Mouse (Mus musculus) cerebellum, adult (tissue): ENCODE results near the gene Nedd4.
A peak's percentile ranks its signal among the peaks of the same experiment; 100 is the strongest.

ENCODE experiments used
- ATAC-seq: cut with Nextera tagmentation; 2 replicates; pipeline ENCODE4 v1.9.2; 2017; ENCODE audit warnings: mild to moderate bottlenecking, moderate library complexity, mixed read lengths; ENCODE audit not compliant: insufficient number of reproducible peaks, low FRiP score, low TSS enrichment

Nedd4 gene

DNA sequence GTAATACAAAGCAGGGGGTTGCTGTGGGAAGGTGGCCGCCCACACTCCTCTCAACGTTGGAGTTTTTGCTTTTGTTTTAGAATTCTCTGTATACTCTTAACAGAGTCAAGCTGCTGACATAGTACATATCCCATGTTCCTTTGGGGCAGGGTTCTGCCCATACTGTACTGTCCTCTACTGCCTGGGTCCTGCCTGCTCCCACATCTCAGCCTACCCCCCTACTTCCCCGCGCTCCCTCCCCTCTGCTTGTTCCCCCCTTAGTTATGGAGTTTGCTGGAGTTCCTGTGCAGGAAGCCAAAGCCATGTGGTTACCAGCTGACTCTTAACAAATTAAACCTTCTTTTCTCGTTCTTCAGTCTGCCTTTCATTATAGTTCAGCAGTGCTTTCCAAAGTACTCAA, 47.9 kb downstream of the Nedd4 start:
- ATAC-seq = no peak

GRCm38 (mm10) chr9:72714945-72715344, 52.8 kb downstream of the Nedd4 start:
- no peak for ATAC-seq

- no peak for ATAC-seq
These were observed 54.1 kb downstream of the Nedd4 start for GRCm38 (mm10) chr9:72716200-72716599.

DNA sequence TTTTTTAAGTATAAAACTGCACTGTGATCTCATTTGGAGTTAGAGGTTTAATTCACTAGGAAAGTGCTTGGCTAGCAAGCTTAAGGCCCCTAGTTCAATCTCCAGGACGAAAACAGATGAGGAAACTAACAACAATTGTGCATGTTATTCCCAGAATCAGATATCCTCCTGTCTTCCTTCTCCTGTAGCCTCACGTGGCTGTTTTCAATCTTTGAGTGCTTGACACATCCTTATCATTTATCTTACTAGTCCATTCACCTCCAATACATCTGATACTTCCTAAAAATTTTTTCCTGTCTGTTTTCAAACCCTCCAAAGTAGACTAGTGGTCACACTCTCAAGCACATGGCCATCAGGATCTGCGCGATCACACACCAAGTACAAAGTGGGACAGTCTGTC, 57.0 kb downstream of the Nedd4 start:
- no peak for ATAC-seq

GRCm38 (mm10) chr9:72721221-72721620, 59.1 kb downstream of the Nedd4 start:
- ATAC-seq = no peak

- no peak for ATAC-seq
These were observed 60.5 kb downstream of the Nedd4 start for GRCm38 (mm10) chr9:72722622-72723021.

- no peak for ATAC-seq
These were observed 62.5 kb downstream of the Nedd4 start for GRCm38 (mm10) chr9:72724491-72725221.

DNA sequence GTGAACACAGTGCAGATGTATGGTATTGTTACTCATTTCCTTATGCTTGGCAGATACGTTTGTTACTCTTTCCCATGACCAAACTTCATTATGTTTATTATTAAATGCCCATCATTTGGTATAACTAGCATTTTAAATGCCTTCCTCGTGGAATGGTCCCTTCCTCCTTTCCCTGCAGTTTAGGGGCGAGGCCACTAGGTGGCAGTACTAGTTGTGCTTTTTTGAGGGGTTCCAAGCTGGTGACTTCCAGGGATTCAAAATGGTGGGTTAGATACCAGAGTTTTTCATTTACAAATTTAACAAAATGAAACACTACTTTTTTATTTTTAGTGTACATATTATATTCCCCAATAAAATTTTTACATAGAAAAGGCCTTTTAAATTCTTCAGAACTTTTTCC, 71.8 kb downstream of the Nedd4 start:
- ATAC-seq = no peak

GRCm38 (mm10) chr9:72735822-72736410, 73.8 kb downstream of the Nedd4 start:
- no peak for ATAC-seq

DNA sequence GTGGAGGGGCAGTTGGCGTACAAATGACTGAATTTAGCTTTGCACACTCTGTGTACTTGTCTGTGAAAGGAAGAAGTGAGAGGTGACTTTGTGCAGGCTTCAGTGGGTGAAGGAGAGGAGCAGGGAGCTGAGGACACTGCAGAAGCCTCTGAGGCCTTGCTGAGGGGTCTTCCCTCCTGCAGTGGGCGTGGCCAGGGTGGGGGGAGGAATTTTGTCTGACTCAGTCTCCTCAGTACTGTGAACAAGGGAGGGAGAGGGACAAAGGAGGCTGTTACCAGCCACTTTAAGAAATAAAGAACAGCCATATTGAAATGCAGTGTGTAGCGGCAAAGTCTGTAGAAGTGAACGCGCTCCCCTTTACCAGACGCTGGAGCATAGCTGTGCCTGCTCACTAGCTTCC, 79.1 kb downstream of the Nedd4 start:
- no peak for ATAC-seq

- no peak for ATAC-seq
These were observed 84.1 kb downstream of the Nedd4 start for GRCm38 (mm10) chr9:72746278-72746677.

- ATAC-seq = no peak
These were observed 88.1 kb downstream of the Nedd4 start for GRCm38 (mm10) chr9:72750272-72750671.

GRCm38 (mm10) chr9:72752656-72753055, 90.5 kb downstream of the Nedd4 start:
- ATAC-seq = no peak

DNA sequence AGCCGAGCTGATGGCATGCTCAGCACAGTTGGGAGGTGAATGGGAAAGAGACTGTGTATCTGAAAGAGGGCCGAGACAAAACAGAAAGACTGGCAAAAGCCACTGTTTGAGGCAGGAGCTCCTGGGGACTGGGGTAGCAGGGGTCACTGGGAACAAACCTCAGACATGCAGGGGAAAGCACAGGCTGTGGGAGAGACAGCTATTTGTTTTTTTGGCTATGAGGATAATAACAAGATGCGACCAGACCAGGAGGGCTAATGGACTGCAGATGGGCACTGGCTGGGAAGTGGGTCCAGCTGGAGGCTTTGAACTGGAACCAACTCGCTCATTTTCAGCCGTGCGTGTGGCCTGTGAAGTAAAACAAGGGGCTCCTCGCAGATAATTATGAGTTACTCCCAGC, 91.6 kb downstream of the Nedd4 start:
- peak; percentile 45; the same call in 1 of the 2 replicates for ATAC-seq

- no peak for ATAC-seq
These were observed 95.0 kb downstream of the Nedd4 start for GRCm38 (mm10) chr9:72757143-72757542.

DNA sequence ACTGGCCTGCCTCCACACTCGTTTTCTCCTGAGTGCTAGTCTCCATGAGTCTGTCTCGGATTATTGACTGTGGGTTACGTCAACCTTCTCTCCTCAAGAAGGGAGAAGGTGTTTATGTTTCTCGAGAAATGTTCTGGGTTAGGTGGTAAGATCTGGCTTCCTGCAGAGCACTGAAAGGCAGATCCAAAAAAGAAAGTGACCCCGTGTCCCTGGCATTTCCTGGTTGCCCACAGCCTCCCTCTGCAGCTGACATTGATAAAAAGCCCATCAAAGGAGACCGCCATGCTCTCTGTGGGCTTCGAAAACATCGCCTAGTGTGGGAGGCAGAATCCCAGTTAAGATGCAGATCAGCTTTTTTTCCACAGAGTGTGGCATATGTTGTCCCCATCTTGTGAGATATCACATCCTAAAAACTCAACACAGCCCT, 96.6 kb downstream of the Nedd4 start:
- ATAC-seq = no peak

- no peak for ATAC-seq
These were observed 101.0 kb downstream of the Nedd4 start for GRCm38 (mm10) chr9:72763050-72763718.

- ATAC-seq = peak; percentile 26; the same call in 1 of the 2 replicates
These were observed 104.7 kb downstream of the Nedd4 start for GRCm38 (mm10) chr9:72766789-72767349.

DNA sequence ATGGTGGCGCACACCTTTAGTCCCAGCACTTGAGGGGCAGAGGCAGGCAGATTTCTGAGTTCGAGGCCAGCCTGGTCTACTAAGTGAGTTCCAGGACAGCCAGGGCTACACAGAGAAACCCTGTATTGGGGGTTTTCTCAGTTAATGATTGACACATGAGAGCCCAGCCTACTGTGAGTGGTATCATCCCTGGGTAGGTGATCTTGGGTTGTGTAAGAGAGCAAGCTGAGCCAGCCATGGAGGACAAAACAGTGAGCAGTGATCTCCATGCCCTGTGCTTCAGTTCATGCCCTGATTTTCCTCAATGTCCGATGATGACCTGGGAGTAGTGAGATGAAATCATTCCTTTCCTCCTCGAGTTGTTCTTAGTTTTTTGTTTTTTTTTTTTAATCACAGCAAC, 112.9 kb downstream of the Nedd4 start:
- ATAC-seq = no peak

DNA sequence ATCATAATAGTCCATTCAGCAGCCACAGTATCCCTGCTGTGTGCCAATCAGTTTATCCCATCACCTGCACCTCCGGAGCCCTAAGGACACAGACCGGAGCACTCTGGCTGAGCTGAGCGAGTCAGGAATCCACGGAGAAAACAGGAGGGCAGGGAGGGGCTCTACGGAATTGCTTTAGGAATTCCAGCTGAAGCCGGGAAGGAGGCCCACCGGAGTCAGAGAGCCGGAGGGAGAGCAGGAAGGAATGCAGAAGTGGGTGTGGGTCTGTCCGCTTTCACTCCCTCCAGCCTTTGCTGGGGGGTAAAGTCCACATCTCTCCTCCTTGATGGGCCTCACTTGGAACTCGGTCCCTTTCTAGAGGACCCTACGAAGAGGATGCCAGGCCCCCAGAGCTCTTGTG, 116.9 kb downstream of the Nedd4 start:
- no peak for ATAC-seq

DNA sequence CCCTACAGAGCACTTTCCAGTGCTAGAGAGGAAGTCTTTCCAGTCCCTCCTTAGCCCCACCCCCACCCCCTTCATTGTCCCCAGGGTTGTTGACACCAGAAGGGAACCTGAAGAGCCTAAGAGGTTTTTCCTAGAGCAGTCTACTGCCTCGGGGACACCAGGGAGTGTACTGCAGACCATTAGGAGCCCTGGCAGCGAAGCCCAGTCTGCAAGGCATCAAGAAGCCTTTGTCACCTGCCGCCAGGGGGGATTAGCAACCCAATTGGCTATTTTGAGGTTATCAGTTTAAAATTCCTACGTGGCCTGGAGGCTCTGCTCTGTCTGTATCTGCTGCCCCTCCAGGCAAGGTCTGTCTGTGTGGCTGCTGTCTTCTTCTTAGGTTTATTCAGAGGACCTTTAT, 117.6 kb downstream of the Nedd4 start:
- no peak for ATAC-seq
